ENCODE assay signal across 8 mouse cellular contexts in the genomic region with DNA sequence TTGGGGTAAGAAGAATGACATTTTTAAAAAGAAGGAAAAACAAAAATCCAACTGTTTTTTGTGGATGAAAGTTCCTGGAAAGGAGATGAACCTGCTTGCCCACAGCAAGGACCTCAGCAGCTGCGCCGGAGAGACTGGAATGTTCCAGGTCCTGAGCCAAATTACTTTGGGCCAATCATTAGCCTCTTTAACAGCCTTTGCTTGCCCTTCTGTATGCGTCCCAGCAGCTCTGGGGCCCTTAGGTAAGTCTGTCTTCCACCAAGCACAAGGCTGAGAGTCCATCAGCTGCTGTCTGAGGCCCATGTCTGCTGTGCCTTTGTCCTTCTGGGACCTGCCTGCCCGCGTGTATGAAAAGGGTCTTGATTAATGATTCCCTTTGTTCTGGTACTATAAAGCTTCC.
DNase-seq lines count a peak whose midpoint lies in the region; ATAC-seq and TF ChIP-seq lines count a peak whose summit lies in the region.

No protein-coding gene starts in this region.

- H3K4me1 ChIP-seq in neural tube, embryonic 12.5 days: peaks cover 21% of the 10 kb centered on the region
- H3K4me1 ChIP-seq in neural tube, embryonic 15.5 days: peaks cover 23% of the 10 kb centered on the region
- H3K4me1 ChIP-seq in heart, embryonic 16.5 days (ENCODE audit: control insufficient read depth, insufficient read depth, low read length): peaks cover 41% of the 10 kb centered on the region
- H3K4me1 ChIP-seq in stomach, postnatal 0 days (replicated peaks; ENCODE audit: control insufficient read depth, insufficient read depth): peaks cover 9% of the 10 kb centered on the region

- H3K27ac ChIP-seq in neural tube, embryonic 12.5 days: no peak overlapping the region
- no peak overlapping the region for H3K27ac ChIP-seq in neural tube, embryonic 15.5 days (replicated peaks)
- H3K27ac ChIP-seq in heart, embryonic 16.5 days (ENCODE audit: low read length): peak overlapping the region; percentile 43
- H3K27ac ChIP-seq in stomach, postnatal 0 days (replicated peaks): peak overlapping the region; percentile 79

- no peak overlapping the region for H3K4me3 ChIP-seq in neural tube, embryonic 12.5 days
- no peak overlapping the region for H3K4me3 ChIP-seq in neural tube, embryonic 15.5 days (replicated peaks)
- no peak overlapping the region for H3K4me3 ChIP-seq in heart, embryonic 16.5 days (ENCODE audit: low read length)
- H3K4me3 ChIP-seq in stomach, postnatal 0 days (ENCODE audit: low read depth, low read length): no peak overlapping the region

- 0 out of 2 replicates have a peak, but pooled peaks cover 7% of the 10 kb centered on the region for H3K9me3 ChIP-seq in neural tube, embryonic 12.5 days
- H3K9me3 ChIP-seq in neural tube, embryonic 15.5 days (replicated peaks): no peaks in the 10 kb centered on the region
- H3K9me3 ChIP-seq in heart, embryonic 16.5 days (replicated peaks; ENCODE audit: control insufficient read depth, low read length): peaks cover 5% of the 10 kb centered on the region
- H3K9me3 ChIP-seq in stomach, postnatal 0 days (ENCODE audit: control insufficient read depth, low read length): no peaks in the 10 kb centered on the region

- H3K27me3 ChIP-seq in neural tube, embryonic 12.5 days (replicated peaks): no peaks in the 10 kb centered on the region
- H3K27me3 ChIP-seq in neural tube, embryonic 15.5 days (replicated peaks): no peaks in the 10 kb centered on the region
- no peaks in the 10 kb centered on the region for H3K27me3 ChIP-seq in heart, embryonic 16.5 days (ENCODE audit: control insufficient read depth, insufficient read depth, low read length)
- H3K27me3 ChIP-seq in stomach, postnatal 0 days (ENCODE audit: control insufficient read depth, insufficient read depth, low read length): no peaks in the 10 kb centered on the region

- H3K9ac ChIP-seq in neural tube, embryonic 12.5 days: no peak overlapping the region
- no peak overlapping the region for H3K9ac ChIP-seq in neural tube, embryonic 15.5 days (replicated peaks)
- no peak overlapping the region for H3K9ac ChIP-seq in heart, embryonic 16.5 days (ENCODE audit: low read length)
- no peak overlapping the region for H3K9ac ChIP-seq in stomach, postnatal 0 days (ENCODE audit: low read length)

- peak; percentile 81 to 95 for DNase-seq in kidney, postnatal 36 days
- peak; percentile 45 for DNase-seq in stomach, postnatal 0 days (ENCODE audit: low spot score)
- DNase-seq in frontal cortex, postnatal 36 days (ENCODE audit: low spot score in 2 of 2): no peak
- DNase-seq in cerebellum, adult 8-10 months: no peak

- no peak overlapping the region for H3K4me2 ChIP-seq in neural tube, embryonic 12.5 days (replicated peaks)
- no peak overlapping the region for H3K4me2 ChIP-seq in neural tube, embryonic 15.5 days
- H3K4me2 ChIP-seq in heart, embryonic 16.5 days (ENCODE audit: low read depth, low read length): no peak overlapping the region
- H3K4me2 ChIP-seq in stomach, postnatal 0 days (replicated peaks; ENCODE audit: low read depth): no peak overlapping the region

- ATAC-seq in neural tube, embryonic 12.5 days (ENCODE audit: low FRiP score, low read depth): peak; percentile 69; the same call in 1 of the 2 replicates
- ATAC-seq in neural tube, embryonic 15.5 days (ENCODE audit: low FRiP score): no peak
- peak; percentile 40; the same call in 1 of the 2 replicates for ATAC-seq in heart, embryonic 16.5 days (replicated peaks; ENCODE audit: extremely low read depth, insufficient read depth, low FRiP score)
- peak; percentile 62; the same call in 1 of the 2 replicates for ATAC-seq in stomach, postnatal 0 days (ENCODE audit: low FRiP score, low TSS enrichment)
- ATAC-seq in monocyte, adult 5-6 weeks (replicated peaks; ENCODE audit: insufficient number of reproducible peaks, low FRiP score, low TSS enrichment, poor library complexity, severe bottlenecking): no peak

- WGBS in neural tube, embryonic 12.5 days: 32% methylated on average over 5 of the region's 5 CpGs
- 24% methylated on average over 5 of the region's 5 CpGs for WGBS in neural tube, embryonic 15.5 days
- whole genome bisulfite sequencing in heart, embryonic 16.5 days: 54% methylated on average over 5 of the region's 5 CpGs
- WGBS in stomach, postnatal 0 days: 16% methylated on average over 5 of the region's 5 CpGs

- TF ChIP-seq EP300 in stomach, postnatal 0 days (optimal IDR thresholded peaks at IDR 0.05): no peak

- no peak for TF ChIP-seq CTCF in stomach, postnatal 0 days (IDR thresholded peaks at IDR 0.05; ENCODE audit: low read depth)

- H3K36me3 ChIP-seq in neural tube, embryonic 12.5 days: no peaks in the 10 kb centered on the region
- no peaks in the 10 kb centered on the region for H3K36me3 ChIP-seq in neural tube, embryonic 15.5 days
- no peaks in the 10 kb centered on the region for H3K36me3 ChIP-seq in heart, embryonic 16.5 days (ENCODE audit: control insufficient read depth, insufficient read depth)
- no peaks in the 10 kb centered on the region for H3K36me3 ChIP-seq in stomach, postnatal 0 days (ENCODE audit: control insufficient read depth, insufficient read depth, low read length)

Comparison
In these comparisons a context has a peak if more than half of its experiments do, and no peak if none do; other contexts are left out.
1. ATAC-seq: peak in neural tube, embryonic 12.5 days (single experiment), heart, embryonic 16.5 days (single experiment) and stomach, postnatal 0 days (single experiment); none in neural tube, embryonic 15.5 days (single experiment) and monocyte, adult 5-6 weeks (single experiment).
2. H3K27ac ChIP-seq: peak in heart, embryonic 16.5 days (single experiment) and stomach, postnatal 0 days (single experiment); none in neural tube, embryonic 12.5 days (single experiment) and neural tube, embryonic 15.5 days (single experiment).
3. DNase-seq: peak in kidney, postnatal 36 days (2 of 2) and stomach, postnatal 0 days (single experiment); none in frontal cortex, postnatal 36 days (0 of 2) and cerebellum, adult 8-10 months (single experiment).